Mouse (Mus musculus) heart, postnatal 0 days (tissue): Measurements from ENCODE around the gene Nxph3.

Experiments
- CTCF ChIP-seq: IDR thresholded peaks from 2 replicates; pipeline ENCODE4 v1.5.1; 2016; ENCODE audit warnings: antibody characterized with exemption, control low read depth, low read depth
- EP300 ChIP-seq: IDR thresholded peaks from 2 replicates; pipeline ENCODE4 v1.6.1; 2016; ENCODE audit warnings: antibody characterized with exemption, low read depth

- TF ChIP-seq CTCF = no peak
- TF ChIP-seq EP300 = no peak
Measured at GRCm38 (mm10) chr11:95550301-95551021, 36.1 kb upstream of the Nxph3 start.
